Mouse (Mus musculus) hindbrain, embryonic 14.5 days (tissue): ENCODE measurements around the gene Ltbp2. TPM values are rescaled to one million over a fixed set of nuclear protein-coding genes. Genes with fewer than 3 reads are reported as not detected.

Experiments used
- ATAC-seq: fragments of 200-750 bp; cut with Nextera tagmentation; 2 replicates; pipeline ENCODE4 v1.8.0; 2017; ENCODE audit warnings: moderate number of reproducible peaks, mild to moderate bottlenecking, moderate TSS enrichment, moderate library complexity; ENCODE audit not compliant: low FRiP score
- DNase-seq: peaks from one replicate; pipeline ENCODE4 v3.0.0-alpha.2; 2015; ENCODE audit warnings: low spot score
- H3K27ac ChIP-seq: fragments of 300-500 bp; sonication (generic); 2 replicates; pipeline ENCODE4 v1.5.1; 2014; ENCODE audit warnings: mild to moderate bottlenecking, moderate library complexity
- H3K27me3 ChIP-seq: fragments of 300-500 bp; sonication (generic); 2 replicates; pipeline ENCODE4 v1.6.1; 2014; ENCODE audit warnings: mild to moderate bottlenecking, low read length, mixed read lengths; ENCODE audit not compliant: control insufficient read depth, insufficient read depth
- H3K36me3 ChIP-seq: fragments of 300-500 bp; sonication (generic); replicated peaks from 2 replicates; pipeline ENCODE4 v1.6.1; 2014; ENCODE audit not compliant: control insufficient read depth, insufficient read depth
- H3K4me1 ChIP-seq: fragments of 300-500 bp; sonication (generic); replicated peaks from 2 replicates; pipeline ENCODE4 v1.6.1; 2014; ENCODE audit warnings: antibody characterized with exemption, low read length, mixed read lengths; ENCODE audit not compliant: control insufficient read depth, insufficient read depth
- H3K4me2 ChIP-seq: fragments of 300-500 bp; sonication (generic); replicated peaks from 2 replicates; pipeline ENCODE4 v1.6.1; 2014; ENCODE audit warnings: mild to moderate bottlenecking, moderate library complexity
- H3K4me3 ChIP-seq: fragments of 300-500 bp; sonication (generic); replicated peaks from 2 replicates; pipeline ENCODE4 v1.5.1; 2014; ENCODE audit warnings: mild to moderate bottlenecking, low read length
- H3K9ac ChIP-seq: fragments of 300-500 bp; sonication (generic); 2 replicates; pipeline ENCODE4 v1.6.1; 2014
- H3K9me3 ChIP-seq: fragments of 300-500 bp; sonication (generic); 2 replicates; pipeline ENCODE4 v1.6.1; 2016; ENCODE audit warnings: low read length; ENCODE audit not compliant: control insufficient read depth
- WGBS: fragments of 180-500 bp; shearing (Covaris S2); extraction: QIAGEN DNeasy Blood & Tissue Kit; methylation state at CpG from one replicate; pipeline ENCODE4 v1.1.7; 2014; 5-methylcytosine and 5-hydroxymethylcytosine counted together
- polyA plus RNA-seq: library from polyadenylated mRNA; unstranded; fragments of >200 nt; fragmentation: Nextera tagmentation; extraction: Ambion mirVana; gene quantifications from 2 replicates; pipeline ENCODE4 v1.2.1, GENCODE M21; 2014

The Ltbp2 gene
- polyA plus RNA-seq, 1 experiment from 2014 or later: 0.07 TPM

DNA sequence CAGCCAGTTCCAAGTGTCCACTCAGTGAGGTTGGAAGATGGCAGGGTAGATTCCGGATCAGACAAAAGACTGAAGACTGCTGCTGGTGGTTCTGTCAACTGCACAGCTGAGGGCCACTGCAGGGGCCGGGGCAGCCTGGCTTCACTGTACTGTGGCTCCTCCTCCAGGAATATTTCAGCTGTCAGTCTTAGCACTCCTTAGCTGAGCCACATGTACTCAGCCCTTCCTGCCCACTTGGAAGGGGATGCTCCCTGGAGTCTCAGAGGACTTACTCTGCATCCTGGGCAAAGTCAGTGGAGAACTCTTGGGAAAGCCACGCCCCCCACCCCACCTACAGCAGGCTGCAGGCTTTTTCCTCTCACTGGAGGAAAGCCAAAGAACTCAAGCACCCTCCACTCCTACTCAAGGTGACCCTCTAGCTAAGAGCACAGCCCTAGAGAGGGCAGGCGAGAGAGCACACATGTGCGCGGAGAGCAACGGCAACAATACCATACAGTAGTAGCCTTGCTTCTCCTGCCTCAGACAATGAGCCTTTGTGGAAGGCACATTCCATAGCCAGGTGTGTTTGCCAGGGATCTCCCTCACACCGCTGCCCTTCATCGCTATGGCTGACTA is 71.0 kb downstream of the Ltbp2 start:
- H3K4me3 ChIP-seq: no peak overlapping the region
- H3K27me3 ChIP-seq: no peaks in the 10 kb centered on the region
- H3K4me1 ChIP-seq: no peaks in the 10 kb centered on the region
- WGBS: 73% methylated on average over 9 of the region's 9 CpGs
- ATAC-seq (no peak), DNase-seq (no peak)
- no peak overlapping the region for H3K27ac ChIP-seq
- H3K4me2 ChIP-seq: no peak overlapping the region
- no peaks in the 10 kb centered on the region for H3K36me3 ChIP-seq
- H3K9ac ChIP-seq: no peak overlapping the region
- no peaks in the 10 kb centered on the region for H3K9me3 ChIP-seq

DNA sequence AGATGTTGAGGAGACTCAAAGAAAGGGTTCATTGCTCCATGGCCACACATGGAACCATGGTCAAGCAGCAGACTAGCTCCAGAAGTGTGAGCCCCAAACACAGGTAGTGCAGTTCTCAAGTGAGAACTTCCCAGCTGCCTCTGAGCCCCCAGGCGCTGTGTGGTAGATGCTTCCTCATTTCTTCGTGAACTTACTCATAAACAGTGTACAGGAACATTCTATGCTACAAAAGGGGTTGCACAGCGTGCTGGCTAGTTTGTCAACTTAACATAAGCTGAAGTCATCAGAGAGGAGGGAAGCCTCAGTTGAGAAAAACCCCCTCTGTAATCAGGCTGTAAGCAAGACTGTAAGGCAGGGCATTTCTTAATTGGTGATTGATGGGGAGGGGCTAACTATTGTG is 73.7 kb downstream of the Ltbp2 start:
- Histone ChIP-seq H3K9ac (no peak overlapping the region), H3K36me3 (no peaks in the 10 kb centered on the region), H3K4me3 (no peak overlapping the region), H3K4me2 (no peak overlapping the region), H3K27me3 (no peaks in the 10 kb centered on the region), H3K27ac (no peak overlapping the region), H3K9me3 (no peaks in the 10 kb centered on the region), H3K4me1 (no peaks in the 10 kb centered on the region)
- DNase-seq (no peak), ATAC-seq (no peak)
- 90% methylated on average over 3 of the region's 3 CpGs for WGBS

DNA sequence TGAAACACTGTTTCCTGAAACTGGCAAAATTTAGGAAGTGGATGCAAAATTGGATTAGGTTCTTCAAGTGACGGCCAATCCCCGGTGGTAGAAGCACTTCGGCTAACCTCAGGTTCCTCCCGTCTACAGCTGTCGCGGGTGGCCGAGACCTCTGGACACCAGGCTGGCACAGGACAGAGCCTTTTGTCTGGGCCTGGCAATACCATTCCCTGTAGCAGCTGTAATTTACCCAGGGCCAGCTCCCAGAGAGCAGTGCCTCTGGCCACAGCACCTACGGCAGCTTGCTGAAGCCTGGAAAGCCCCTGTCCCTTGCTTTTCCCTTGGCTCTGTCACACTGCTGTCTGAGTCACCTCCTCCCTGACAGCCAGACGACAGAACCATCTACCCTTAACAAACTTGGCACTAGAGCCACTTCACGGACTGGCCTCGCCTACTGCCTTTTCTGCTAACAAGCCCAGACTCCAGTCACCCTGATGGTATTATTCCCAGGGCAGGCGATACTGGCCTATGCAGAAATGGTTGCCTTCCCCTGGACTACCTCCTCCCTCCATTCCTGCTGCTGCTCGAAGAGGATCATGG is 74.7 kb downstream of the Ltbp2 start:
- DNase-seq: no peak
- no peak for ATAC-seq
- WGBS: 88% methylated on average over 13 of the region's 13 CpGs
- H3K9me3 ChIP-seq: no peaks in the 10 kb centered on the region
- no peak overlapping the region for H3K9ac ChIP-seq
- no peak overlapping the region for H3K4me2 ChIP-seq
- H3K4me1 ChIP-seq: no peaks in the 10 kb centered on the region
- H3K27me3 ChIP-seq: no peaks in the 10 kb centered on the region
- no peak overlapping the region for H3K4me3 ChIP-seq
- H3K36me3 ChIP-seq: no peaks in the 10 kb centered on the region
- no peak overlapping the region for H3K27ac ChIP-seq

DNA sequence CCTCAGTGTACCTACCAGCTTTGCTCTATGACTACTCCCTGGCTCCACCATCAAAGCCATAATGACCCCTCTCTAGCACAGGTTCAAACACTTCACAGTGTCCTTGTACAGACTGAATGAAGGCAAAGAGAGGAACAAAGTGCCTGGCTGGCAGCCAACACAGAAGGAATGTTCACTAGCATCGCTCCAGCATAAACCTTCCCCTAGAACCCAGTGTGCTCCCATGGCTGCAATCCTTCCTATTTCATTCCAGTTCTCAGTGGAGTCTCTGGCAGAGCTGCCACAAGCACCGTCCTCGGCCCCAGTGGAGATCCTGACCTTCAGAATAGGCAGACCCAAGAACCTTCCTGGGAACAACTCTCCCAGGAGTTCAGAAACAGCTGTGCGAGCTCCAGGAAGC is 75.9 kb downstream of the Ltbp2 start:
- ATAC-seq: no peak
- Histone ChIP-seq H3K9me3 (no peaks in the 10 kb centered on the region), H3K4me3 (no peak overlapping the region), H3K4me2 (no peak overlapping the region), H3K27me3 (no peaks in the 10 kb centered on the region), H3K36me3 (no peaks in the 10 kb centered on the region), H3K27ac (no peak overlapping the region), H3K9ac (no peak overlapping the region), H3K4me1 (no peaks in the 10 kb centered on the region)
- no peak for DNase-seq
- 65% methylated on average over 4 of the region's 4 CpGs for WGBS

GRCm38 (mm10) chr12:84799086-84799485 is 77.2 kb downstream of the Ltbp2 start:
- Histone ChIP-seq H3K27me3 (no peaks in the 10 kb centered on the region), H3K4me2 (no peak overlapping the region), H3K4me3 (no peak overlapping the region), H3K9ac (no peak overlapping the region), H3K27ac (no peak overlapping the region), H3K4me1 (no peaks in the 10 kb centered on the region), H3K36me3 (no peaks in the 10 kb centered on the region), H3K9me3 (no peaks in the 10 kb centered on the region)
- DNase-seq: no peak
- WGBS: 93% methylated on average over 13 of the region's 13 CpGs
- ATAC-seq: no peak

- DNase-seq: no peak
- ATAC-seq: no peak
- H3K4me2 ChIP-seq: no peak overlapping the region
- 91% methylated on average over 8 of the region's 8 CpGs for WGBS
- no peak overlapping the region for H3K9ac ChIP-seq
- no peaks in the 10 kb centered on the region for H3K4me1 ChIP-seq
- no peaks in the 10 kb centered on the region for H3K9me3 ChIP-seq
- H3K27ac ChIP-seq: no peak overlapping the region
- H3K27me3 ChIP-seq: no peaks in the 10 kb centered on the region
- no peak overlapping the region for H3K4me3 ChIP-seq
- H3K36me3 ChIP-seq: no peaks in the 10 kb centered on the region
These were observed 81.7 kb downstream of the Ltbp2 start for GRCm38 (mm10) chr12:84794647-84795046.

DNA sequence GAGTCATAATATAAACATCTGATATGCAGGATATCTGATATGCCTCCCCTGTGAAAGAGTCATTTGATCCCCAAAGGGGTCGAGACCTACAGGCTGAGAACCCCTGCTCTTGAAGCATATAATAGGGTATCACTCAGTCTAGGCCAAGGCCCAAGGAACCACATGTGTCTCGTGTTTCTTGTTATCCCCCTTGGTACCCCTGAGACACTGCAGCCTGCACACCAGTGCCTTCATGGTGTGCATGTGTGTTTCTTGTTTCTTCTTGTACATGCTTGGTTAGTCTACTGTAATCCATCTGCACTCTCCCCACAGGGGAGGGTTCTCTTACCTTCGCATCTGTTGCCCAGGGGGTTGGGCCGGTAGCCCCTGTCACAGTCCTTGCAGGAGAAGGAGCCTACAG is 83.7 kb downstream of the Ltbp2 start:
- DNase-seq: no peak
- no peak for ATAC-seq
- no peaks in the 10 kb centered on the region for H3K27me3 ChIP-seq
- H3K4me1 ChIP-seq: no peaks in the 10 kb centered on the region
- 87% methylated on average over 4 of the region's 4 CpGs for WGBS
- no peak overlapping the region for H3K9ac ChIP-seq
- no peak overlapping the region for H3K4me3 ChIP-seq
- no peaks in the 10 kb centered on the region for H3K36me3 ChIP-seq
- H3K9me3 ChIP-seq: no peaks in the 10 kb centered on the region
- no peak overlapping the region for H3K27ac ChIP-seq
- no peak overlapping the region for H3K4me2 ChIP-seq

- no peak overlapping the region for H3K27ac ChIP-seq
- H3K4me3 ChIP-seq: no peak overlapping the region
- ATAC-seq (no peak), DNase-seq (no peak)
- H3K36me3 ChIP-seq: no peaks in the 10 kb centered on the region
- no peaks in the 10 kb centered on the region for H3K27me3 ChIP-seq
- H3K4me1 ChIP-seq: no peaks in the 10 kb centered on the region
- H3K4me2 ChIP-seq: no peak overlapping the region
- H3K9ac ChIP-seq: no peak overlapping the region
- H3K9me3 ChIP-seq: no peaks in the 10 kb centered on the region
- WGBS: 74% methylated on average over 10 of the region's 10 CpGs
These were observed 85.5 kb downstream of the Ltbp2 start for GRCm38 (mm10) chr12:84790853-84791252.

DNA sequence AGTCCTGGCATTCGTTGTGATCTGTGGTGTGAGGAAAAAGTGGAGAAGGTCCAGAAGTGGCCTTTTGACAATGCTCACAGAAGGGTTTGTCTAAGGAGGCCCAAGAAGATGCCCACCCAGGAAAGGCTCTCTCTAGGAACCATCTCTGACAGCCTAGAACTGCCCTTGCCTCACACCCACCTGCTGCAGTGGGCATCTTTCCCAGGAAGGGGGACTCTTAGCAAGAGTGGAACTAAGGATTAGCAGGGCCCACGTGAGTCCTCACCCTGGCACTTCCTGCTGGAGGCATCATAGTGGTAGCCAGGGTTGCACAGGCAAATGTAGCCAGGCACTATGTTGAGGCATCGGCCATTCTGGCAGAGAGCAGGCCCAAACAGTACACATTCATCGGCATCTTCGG is 90.2 kb downstream of the Ltbp2 start:
- H3K4me2 ChIP-seq: no peak overlapping the region
- H3K27ac ChIP-seq: no peak overlapping the region
- H3K36me3 ChIP-seq: no peaks in the 10 kb centered on the region
- ATAC-seq (no peak), DNase-seq (no peak)
- no peaks in the 10 kb centered on the region for H3K4me1 ChIP-seq
- no peak overlapping the region for H3K4me3 ChIP-seq
- H3K9me3 ChIP-seq: no peaks in the 10 kb centered on the region
- 82% methylated on average over 5 of the region's 5 CpGs for WGBS
- no peak overlapping the region for H3K9ac ChIP-seq
- no peaks in the 10 kb centered on the region for H3K27me3 ChIP-seq
